Mouse (Mus musculus): ENCODE data around the gene Clpx. TPM values are rescaled to one million over a fixed set of nuclear protein-coding genes. Genes with fewer than 3 reads are reported as not detected.

The Clpx gene
- polyA plus RNA-seq, 1 experiment from 2014 or later, result 41.6 TPM

- H3K4me3 ChIP-seq, result no peak overlapping the region
- peaks cover 5% of the 10 kb centered on the region for H3K4me1 ChIP-seq
- no peak for DNase-seq (ENCODE audit: low spot score)
- H3K36me3 ChIP-seq, result peaks cover 59% of the 10 kb centered on the region
- no peaks in the 10 kb centered on the region for H3K27me3 ChIP-seq (ENCODE audit: low read depth, poor library complexity, severe bottlenecking)
- no peak overlapping the region for H3K27ac ChIP-seq (replicated peaks)
- WGBS, result 80% methylated on average over 9 of the region's 9 CpGs
- no peaks in the 10 kb centered on the region for H3K9me3 ChIP-seq (replicated peaks)
Measured at GRCm38 (mm10) chr9:65363684-65364083, 69.6 kb downstream of the Clpx start.

GRCm38 (mm10) chr9:65365721-65366120 is 71.7 kb downstream of the Clpx start:
- peaks cover 41% of the 10 kb centered on the region for H3K36me3 ChIP-seq
- WGBS, result 90% methylated on average over 7 of the region's 7 CpGs
- H3K4me3 ChIP-seq, result no peak overlapping the region
- DNase-seq (ENCODE audit: low spot score), result no peak
- H3K9me3 ChIP-seq (replicated peaks), result no peaks in the 10 kb centered on the region
- no peaks in the 10 kb centered on the region for H3K27me3 ChIP-seq (ENCODE audit: low read depth, poor library complexity, severe bottlenecking)
- H3K27ac ChIP-seq (replicated peaks), result no peak overlapping the region
- peaks cover 5% of the 10 kb centered on the region for H3K4me1 ChIP-seq

- WGBS, result 79% methylated on average over 24 of the region's 24 CpGs
- H3K4me1 ChIP-seq, result peaks cover 5% of the 10 kb centered on the region
- H3K4me3 ChIP-seq, result no peak overlapping the region
- no peak for DNase-seq (ENCODE audit: low spot score)
- H3K27me3 ChIP-seq (ENCODE audit: low read depth, poor library complexity, severe bottlenecking), result no peaks in the 10 kb centered on the region
- H3K36me3 ChIP-seq, result peaks cover 24% of the 10 kb centered on the region
- H3K9me3 ChIP-seq (replicated peaks), result no peaks in the 10 kb centered on the region
- H3K27ac ChIP-seq (replicated peaks), result no peak overlapping the region
Measured at GRCm38 (mm10) chr9:65371756-65372155, 77.7 kb downstream of the Clpx start.

GRCm38 (mm10) chr9:65372449-65372848 is 78.4 kb downstream of the Clpx start:
- no peaks in the 10 kb centered on the region for H3K9me3 ChIP-seq (replicated peaks)
- 78% methylated on average over 4 of the region's 4 CpGs for WGBS

GRCm38 (mm10) chr9:65374468-65375162 is 80.6 kb downstream of the Clpx start:
- Histone ChIP-seq H3K9me3 (replicated peaks) (no peaks in the 10 kb centered on the region), H3K36me3 (peaks cover 31% of the 10 kb centered on the region), H3K4me1 (no peaks in the 10 kb centered on the region), H3K27me3 (ENCODE audit: low read depth, poor library complexity, severe bottlenecking) (no peaks in the 10 kb centered on the region), H3K4me3 (no peak overlapping the region), H3K27ac (replicated peaks) (no peak overlapping the region)
- DNase-seq (ENCODE audit: low spot score), result no peak
- 88% methylated on average over 5 of the region's 5 CpGs for WGBS

More at GRCm38 (mm10) chr9:65372449-65372848, 78.4 kb downstream of the Clpx start:
- DNase-seq (ENCODE audit: low spot score), result no peak
- Histone ChIP-seq H3K4me3 (no peak overlapping the region), H3K27ac (replicated peaks) (no peak overlapping the region), H3K4me1 (no peaks in the 10 kb centered on the region), H3K36me3 (peaks cover 30% of the 10 kb centered on the region), H3K27me3 (ENCODE audit: low read depth, poor library complexity, severe bottlenecking) (no peaks in the 10 kb centered on the region)

GRCm38 (mm10) chr9:65375163-65375934 is 81.3 kb downstream of the Clpx start:
- WGBS, result 82% methylated on average over 9 of the region's 9 CpGs
- no peak overlapping the region for H3K4me3 ChIP-seq
- H3K36me3 ChIP-seq, result peaks cover 31% of the 10 kb centered on the region
- no peaks in the 10 kb centered on the region for H3K27me3 ChIP-seq (ENCODE audit: low read depth, poor library complexity, severe bottlenecking)
- no peak overlapping the region for H3K27ac ChIP-seq (replicated peaks)
- H3K9me3 ChIP-seq (replicated peaks), result no peaks in the 10 kb centered on the region
- no peak for DNase-seq (ENCODE audit: low spot score)
- no peaks in the 10 kb centered on the region for H3K4me1 ChIP-seq

Other genes with a start within 250 kb of the Clpx start
- gene Igdcc4, start 192.8 kb upstream of the Clpx start, polyA plus RNA-seq (2016; fragmentation: Nextera tagmentation; extraction: Ambion mirVana), result 8.9 and 12.6 TPM in 2 replicates
- gene Igdcc3, start 153.1 kb upstream of the Clpx start, polyA plus RNA-seq (2016; fragmentation: Nextera tagmentation; extraction: Ambion mirVana), result 334 and 450 TPM in 2 replicates
- 7.2 and 7.9 TPM in 2 replicates for gene Parp16, start 98.9 kb upstream of the Clpx start, polyA plus RNA-seq (2016; fragmentation: Nextera tagmentation; extraction: Ambion mirVana)
- 0.04 and 0.17 TPM in 2 replicates for gene Cilp, start 29.1 kb upstream of the Clpx start, polyA plus RNA-seq (2016; fragmentation: Nextera tagmentation; extraction: Ambion mirVana)
- gene Pdcd7, start 51.8 kb downstream of the Clpx start, polyA plus RNA-seq (2016; fragmentation: Nextera tagmentation; extraction: Ambion mirVana), result 8.1 and 8.4 TPM in 2 replicates
- gene Ubap1l, start 66.8 kb downstream of the Clpx start, polyA plus RNA-seq (2016; fragmentation: Nextera tagmentation; extraction: Ambion mirVana), result 0.29 and 0.36 TPM in 2 replicates
- 0.61 and 0.81 TPM in 2 replicates for gene Kbtbd13, start 97.4 kb downstream of the Clpx start, polyA plus RNA-seq (2016; fragmentation: Nextera tagmentation; extraction: Ambion mirVana)
- gene Rasl12, start 104.2 kb downstream of the Clpx start, polyA plus RNA-seq (2016; fragmentation: Nextera tagmentation; extraction: Ambion mirVana), result 6.7 TPM in 2 replicates
- gene Slc51b, start 128.7 kb downstream of the Clpx start, polyA plus RNA-seq (2016; fragmentation: Nextera tagmentation; extraction: Ambion mirVana), result not detected in 2 replicates
- 19.2 and 21.9 TPM in 2 replicates for gene Mtfmt, start 141.5 kb downstream of the Clpx start, polyA plus RNA-seq (2016; fragmentation: Nextera tagmentation; extraction: Ambion mirVana)
- 93.6 and 101 TPM in 2 replicates for gene Spg21, start 166.7 kb downstream of the Clpx start, polyA plus RNA-seq (2016; fragmentation: Nextera tagmentation; extraction: Ambion mirVana)
- 0.10 TPM in 1 of 2 replicates, not detected in the other for gene Ankdd1a, start 225.9 kb downstream of the Clpx start, polyA plus RNA-seq (2016; fragmentation: Nextera tagmentation; extraction: Ambion mirVana)